Comparison of ENCODE assay signal across 7 mouse cellular contexts in the genomic region with DNA sequence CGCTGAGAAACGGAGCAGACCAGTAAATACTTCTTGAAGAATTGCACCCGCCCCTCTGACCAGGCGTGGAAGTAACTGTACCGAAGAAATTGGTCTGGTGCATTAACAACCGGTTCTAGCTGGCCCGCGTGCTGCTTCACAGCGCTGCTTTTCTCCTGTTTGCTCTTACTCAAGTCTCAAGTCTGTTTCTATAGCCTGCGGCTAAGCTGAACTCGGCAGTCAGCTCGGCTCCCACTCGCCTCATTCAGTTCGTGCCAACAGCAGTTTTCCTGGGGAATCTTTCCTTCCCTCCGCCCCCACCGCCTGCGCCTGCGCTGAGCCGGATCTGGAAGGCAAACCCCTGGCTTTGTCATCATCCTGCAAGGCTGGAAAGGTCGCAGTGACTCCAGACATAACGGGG. TPM values are rescaled to one million over a fixed set of nuclear protein-coding genes. Genes with fewer than 3 reads are reported as not detected.
DNase-seq lines count a peak whose midpoint lies in the region; ATAC-seq lines count a peak whose summit lies in the region.

No protein-coding gene starts in this region.

- H3K27ac ChIP-seq in forebrain, embryonic 11.5 days (ENCODE audit: low read depth, low read length), result peak overlapping the region; percentile 43; the same call in 1 of the 2 replicates
- 0 out of 2 replicates have a peak overlapping the region, but pooled peaks have one; percentile 14 for H3K27ac ChIP-seq in heart, embryonic 12.5 days (ENCODE audit: poor library complexity, severe bottlenecking)
- peak overlapping the region; percentile 58 for H3K27ac ChIP-seq in kidney, embryonic 16.5 days (ENCODE audit: low read length)
- H3K27ac ChIP-seq in liver, embryonic 12.5 days, result no peak overlapping the region
- peak overlapping the region; percentile 60 for H3K27ac ChIP-seq in neural tube, embryonic 15.5 days (replicated peaks)

- peak overlapping the region; percentile 40; the same call in 1 of the 2 replicates for H3K9ac ChIP-seq in forebrain, embryonic 11.5 days (ENCODE audit: low read length)
- peak overlapping the region; percentile 51; the same call in 1 of the 2 replicates for H3K9ac ChIP-seq in heart, embryonic 12.5 days
- H3K9ac ChIP-seq in kidney, embryonic 16.5 days (replicated peaks; ENCODE audit: low read length), result peak overlapping the region; percentile 57
- H3K9ac ChIP-seq in liver, embryonic 12.5 days, result no peak overlapping the region
- peak overlapping the region; percentile 35 for H3K9ac ChIP-seq in neural tube, embryonic 15.5 days (replicated peaks)

- peaks cover 6% of the 10 kb centered on the region; the same call in 1 of the 2 replicates for H3K4me1 ChIP-seq in forebrain, embryonic 11.5 days (replicated peaks; ENCODE audit: control insufficient read depth, insufficient read depth, low read length)
- H3K4me1 ChIP-seq in heart, embryonic 12.5 days (replicated peaks), result peaks cover 25% of the 10 kb centered on the region
- H3K4me1 ChIP-seq in kidney, embryonic 16.5 days (ENCODE audit: insufficient read depth, low read length), result peaks cover 40% of the 10 kb centered on the region
- H3K4me1 ChIP-seq in liver, embryonic 12.5 days, result no peaks in the 10 kb centered on the region; the same call in 1 of the 2 replicates
- peaks cover 33% of the 10 kb centered on the region for H3K4me1 ChIP-seq in neural tube, embryonic 15.5 days

- peak; percentile 62 for ATAC-seq in forebrain, embryonic 11.5 days (replicated peaks; ENCODE audit: low FRiP score)
- ATAC-seq in heart, embryonic 12.5 days (ENCODE audit: insufficient number of reproducible peaks, low FRiP score), result 0 out of 2 replicates have a peak, but pooled peaks have one; percentile 22
- peak; percentile 76 for ATAC-seq in kidney, embryonic 16.5 days (ENCODE audit: low FRiP score, low TSS enrichment)
- no peak for ATAC-seq in liver, embryonic 12.5 days
- ATAC-seq in neural tube, embryonic 15.5 days (ENCODE audit: low FRiP score), result peak; percentile 59
- ATAC-seq in CD4-positive, CD25-positive, alpha-beta regulatory T cell, adult 4 months, result no peak

- DNase-seq in adrenal gland, postnatal 4 days (ENCODE audit: low spot score in 2 of 2), result peak; percentile 44 to 53
- peak; percentile 78 for DNase-seq in forebrain, embryonic 11.5 days (ENCODE audit: low spot score)

- no peaks in the 10 kb centered on the region for H3K27me3 ChIP-seq in forebrain, embryonic 11.5 days (ENCODE audit: control insufficient read depth, insufficient read depth, low read length)
- 0 out of 2 replicates have a peak, but pooled peaks cover 4% of the 10 kb centered on the region for H3K27me3 ChIP-seq in heart, embryonic 12.5 days (replicated peaks)
- H3K27me3 ChIP-seq in kidney, embryonic 16.5 days (ENCODE audit: insufficient read depth, low read length), result peaks cover 3% of the 10 kb centered on the region; the same call in 1 of the 2 replicates
- peaks cover 26% of the 10 kb centered on the region for H3K27me3 ChIP-seq in liver, embryonic 12.5 days (replicated peaks)
- H3K27me3 ChIP-seq in neural tube, embryonic 15.5 days (replicated peaks), result 0 out of 2 replicates have a peak, but pooled peaks cover 3% of the 10 kb centered on the region

- H3K4me3 ChIP-seq in forebrain, embryonic 11.5 days (ENCODE audit: low read depth, low read length), result peak overlapping the region; percentile 8; the same call in 1 of the 2 replicates
- peak overlapping the region; percentile 39 for H3K4me3 ChIP-seq in heart, embryonic 12.5 days
- H3K4me3 ChIP-seq in kidney, embryonic 16.5 days (ENCODE audit: low read length), result peak overlapping the region; percentile 43
- no peak overlapping the region for H3K4me3 ChIP-seq in liver, embryonic 12.5 days
- peak overlapping the region; percentile 29 for H3K4me3 ChIP-seq in neural tube, embryonic 15.5 days (replicated peaks)

- 24% methylated on average over 21 of the region's 21 CpGs for whole genome bisulfite sequencing in forebrain, embryonic 11.5 days
- WGBS in heart, embryonic 12.5 days, result 20% methylated on average over 21 of the region's 21 CpGs
- WGBS in kidney, embryonic 16.5 days, result 13% methylated on average over 21 of the region's 21 CpGs
- 28% methylated on average over 21 of the region's 21 CpGs for WGBS in liver, embryonic 12.5 days (ENCODE audit: insufficient replicate concordance)
- WGBS in neural tube, embryonic 15.5 days, result 15% methylated on average over 21 of the region's 21 CpGs

- peak overlapping the region; percentile 44 for H3K4me2 ChIP-seq in forebrain, embryonic 11.5 days (ENCODE audit: low read depth, low read length, severe bottlenecking)
- H3K4me2 ChIP-seq in heart, embryonic 12.5 days, result peak overlapping the region; percentile 67
- H3K4me2 ChIP-seq in kidney, embryonic 16.5 days (replicated peaks; ENCODE audit: low read depth, low read length), result peak overlapping the region; percentile 62
- peak overlapping the region; percentile 37 for H3K4me2 ChIP-seq in liver, embryonic 12.5 days
- peak overlapping the region; percentile 55 for H3K4me2 ChIP-seq in neural tube, embryonic 15.5 days

- H3K9me3 ChIP-seq in forebrain, embryonic 11.5 days (ENCODE audit: control insufficient read depth, low read length), result no peaks in the 10 kb centered on the region; the same call in 1 of the 2 replicates
- H3K9me3 ChIP-seq in heart, embryonic 12.5 days (replicated peaks), result no peaks in the 10 kb centered on the region
- H3K9me3 ChIP-seq in kidney, embryonic 16.5 days (ENCODE audit: low read length), result peaks cover 4% of the 10 kb centered on the region; the same call in 1 of the 2 replicates
- H3K9me3 ChIP-seq in liver, embryonic 12.5 days (replicated peaks), result no peaks in the 10 kb centered on the region
- no peaks in the 10 kb centered on the region for H3K9me3 ChIP-seq in neural tube, embryonic 15.5 days (replicated peaks)

- no peaks in the 10 kb centered on the region for H3K36me3 ChIP-seq in forebrain, embryonic 11.5 days (ENCODE audit: control insufficient read depth, insufficient read depth, low read length)
- no peaks in the 10 kb centered on the region for H3K36me3 ChIP-seq in heart, embryonic 12.5 days
- H3K36me3 ChIP-seq in kidney, embryonic 16.5 days (ENCODE audit: insufficient read depth, low read length), result no peaks in the 10 kb centered on the region
- H3K36me3 ChIP-seq in liver, embryonic 12.5 days, result no peaks in the 10 kb centered on the region
- H3K36me3 ChIP-seq in neural tube, embryonic 15.5 days, result no peaks in the 10 kb centered on the region

RNA-seq across cellular contexts. Expression of gene Bcl9, which starts 14.3 kb away (rescaled TPM):
- total RNA-seq in adrenal gland, postnatal 4 days (2021), result 10 to 100 TPM; 38.0 to 46.6 TPM
- 81.8 and 82.1 TPM in 2 replicates for polyA plus RNA-seq in forebrain, embryonic 11.5 days (2014; fragmentation: Nextera tagmentation; extraction: Ambion mirVana)
- polyA plus RNA-seq in heart, embryonic 12.5 days (2016; fragmentation: Nextera tagmentation; extraction: Ambion mirVana), result 38.6 and 40.7 TPM in 2 replicates
- polyA plus RNA-seq in kidney, embryonic 16.5 days (2015; fragmentation: Nextera tagmentation; extraction: Ambion mirVana), result 60.8 and 68.7 TPM in 2 replicates
- polyA plus RNA-seq in liver, embryonic 12.5 days (2016; fragmentation: Nextera tagmentation; extraction: Ambion mirVana), result 7.9 and 9.3 TPM in 2 replicates
- 64.6 and 64.9 TPM in 2 replicates for polyA plus RNA-seq in neural tube, embryonic 15.5 days (2015; fragmentation: Nextera tagmentation; extraction: Ambion mirVana)
- 1 to 10 TPM; 2.4 to 4.8 TPM for polyA plus RNA-seq in CD4-positive, CD25-positive, alpha-beta regulatory T cell, adult 4 months (2017; shearing (Covaris generic))

Comparison
In these comparisons a context has a peak if more than half of its experiments do, and no peak if none do; other contexts are left out.
1. ATAC-seq: peak in forebrain, embryonic 11.5 days (single experiment), heart, embryonic 12.5 days (single experiment), kidney, embryonic 16.5 days (single experiment) and neural tube, embryonic 15.5 days (single experiment); none in liver, embryonic 12.5 days (single experiment) and CD4-positive, CD25-positive, alpha-beta regulatory T cell, adult 4 months (single experiment).
2. Peak in every context shown above with its lines, with median percentiles within 50 percentile points of each other: H3K4me2 ChIP-seq.